Mouse (Mus musculus) ES-Bruce4 (cell line): ENCODE data around the gene Plxna3. TPM values are rescaled to one million over a fixed set of nuclear protein-coding genes. Genes with fewer than 3 reads are reported as not detected.
A peak's percentile ranks its signal among the peaks of the same experiment; 100 is the strongest.

Source experiments
- H3K27ac ChIP-seq: 2 replicates; pipeline ENCODE4 v1.5.1; 2012; ENCODE audit warnings: low read length, inconsistent platforms; ENCODE audit not compliant: insufficient read depth
- H3K27me3 ChIP-seq: 2 replicates; pipeline ENCODE4 v1.6.1; 2012; ENCODE audit warnings: mild to moderate bottlenecking, low read length, inconsistent platforms; ENCODE audit not compliant: control insufficient read depth, poor library complexity, insufficient read depth, severe bottlenecking
- H3K36me3 ChIP-seq: 2 replicates; pipeline ENCODE4 v1.6.1; 2012; ENCODE audit warnings: inconsistent platforms, mild to moderate bottlenecking, low read length, moderate library complexity; ENCODE audit not compliant: control insufficient read depth, poor library complexity, insufficient read depth, severe bottlenecking
- H3K4me1 ChIP-seq: one replicate; pipeline ENCODE4 v1.8.1; 2011; ENCODE audit warnings: low read length; ENCODE audit not compliant: control insufficient read depth, insufficient read depth
- H3K4me3 ChIP-seq: 2 replicates; pipeline ENCODE4 v1.5.1; 2011; ENCODE audit warnings: low read depth, mild to moderate bottlenecking, low read length
- H3K9ac ChIP-seq: 2 replicates; pipeline ENCODE4 v1.6.1; 2012; ENCODE audit warnings: low read depth, mild to moderate bottlenecking, inconsistent platforms; ENCODE audit not compliant: poor library complexity, severe bottlenecking
- H3K9me3 ChIP-seq: replicated peaks from 2 replicates; pipeline ENCODE4 v1.6.1; 2012; ENCODE audit warnings: mild to moderate bottlenecking, low read length, inconsistent platforms; ENCODE audit not compliant: control insufficient read depth, poor library complexity, insufficient read depth, severe bottlenecking
- CTCF ChIP-seq: IDR thresholded peaks from one replicate; pipeline ENCODE4 v1.8.1; 2011; ENCODE audit warnings: low read depth, low read length
- EP300 ChIP-seq: IDR thresholded peaks from 2 replicates; pipeline ENCODE4 v1.6.1; 2011; ENCODE audit warnings: low read depth, low read length; ENCODE audit not compliant: insufficient read depth
- POLR2A ChIP-seq: IDR thresholded peaks from one replicate; pipeline ENCODE4 v1.8.1; 2011; ENCODE audit warnings: low read length; ENCODE audit not compliant: insufficient read depth
- polyA plus RNA-seq: library from polyadenylated mRNA; stranded (reverse); fragments of >200 nt; gene quantifications from 2 replicates; pipeline ENCODE4 v1.2.4, GENCODE M21; 2011; ENCODE audit warnings: low read depth; ENCODE audit not compliant: missing spikeins, insufficient read depth, insufficient read length

Gene Plxna3
- polyA plus RNA-seq, 1 experiment = 9.1 TPM

DNA sequence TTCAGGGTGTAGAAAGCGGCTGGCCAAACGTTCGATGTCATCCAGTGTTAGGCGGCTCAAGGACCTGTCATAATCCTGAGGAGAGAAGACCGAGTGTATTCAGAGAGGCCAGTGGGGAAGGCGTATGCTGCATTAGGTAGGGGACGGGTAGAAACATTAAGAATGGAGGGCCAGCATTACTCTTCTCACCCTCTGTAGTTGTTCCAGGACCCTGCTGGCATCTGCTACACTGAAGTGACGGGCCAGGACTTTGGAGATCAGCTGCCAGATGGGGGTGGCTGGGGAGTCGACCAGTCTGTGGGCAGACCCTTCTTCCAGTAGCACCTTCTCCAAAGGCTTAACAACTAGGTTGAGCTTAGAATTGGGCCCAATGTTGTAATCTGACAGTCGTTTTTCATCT, 38.6 kb downstream of the Plxna3 start:
- peak overlapping the region; percentile 97 for H3K4me3 ChIP-seq
- H3K27ac ChIP-seq = no peak overlapping the region
- H3K27me3 ChIP-seq = no peaks in the 10 kb centered on the region
- H3K9me3 ChIP-seq = no peaks in the 10 kb centered on the region
- H3K36me3 ChIP-seq = peaks cover 7% of the 10 kb centered on the region; the same call in 1 of the 2 replicates
- no peaks in the 10 kb centered on the region for H3K4me1 ChIP-seq
- TF ChIP-seq POLR2A = no peak
- H3K9ac ChIP-seq = peak overlapping the region; percentile 85

- no peaks in the 10 kb centered on the region for H3K27me3 ChIP-seq
- peaks cover 7% of the 10 kb centered on the region; the same call in 1 of the 2 replicates for H3K36me3 ChIP-seq
- H3K27ac ChIP-seq = peak overlapping the region; percentile 3; the same call in 1 of the 2 replicates
- no peaks in the 10 kb centered on the region for H3K9me3 ChIP-seq
- peak overlapping the region; percentile 97 for H3K4me3 ChIP-seq
- H3K9ac ChIP-seq = peak overlapping the region; percentile 85
- H3K4me1 ChIP-seq = no peaks in the 10 kb centered on the region
- TF ChIP-seq CTCF (no peak), EP300 (no peak), POLR2A (no peak)
These were observed 39.5 kb downstream of the Plxna3 start for GRCm38 (mm10) chrX:74368209-74368909.

DNA sequence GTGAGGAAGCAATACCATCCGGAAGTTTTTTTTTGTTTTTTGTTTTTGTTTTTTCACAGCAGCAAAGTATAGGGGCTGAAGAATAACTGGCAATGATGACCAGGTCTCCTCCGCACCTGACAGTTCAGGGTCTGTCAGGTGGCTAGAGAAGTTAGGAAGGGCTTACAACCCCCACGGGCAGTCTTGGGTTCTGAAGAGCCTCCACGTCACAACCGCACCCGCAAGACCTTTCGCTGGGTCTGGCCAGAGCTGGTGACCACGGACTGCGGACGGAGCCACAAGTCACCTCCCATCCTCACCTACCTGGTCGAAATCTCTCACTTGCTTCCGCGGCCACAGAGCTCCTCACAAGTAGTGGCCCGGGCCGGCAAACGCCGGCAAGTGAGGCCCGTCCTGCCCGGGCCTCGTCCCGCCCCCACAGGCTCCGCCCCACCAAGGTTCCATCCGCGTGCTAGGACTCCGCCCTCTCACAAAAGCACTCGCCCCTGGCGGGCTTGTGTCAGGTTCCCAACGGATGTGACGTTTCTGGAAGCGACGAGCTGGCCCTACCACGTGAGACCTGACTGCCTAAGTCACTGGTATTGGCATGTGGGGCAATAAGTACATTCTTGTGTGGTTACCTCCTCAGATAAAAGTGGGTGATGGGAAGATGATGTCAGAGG, 44.2 kb downstream of the Plxna3 start, which contains the start of the genes Ubl4a and Slc10a3:
Ubl4a (minus strand) TSS at position 331 of the 662 bp plus-strand sequence.
Slc10a3 (minus strand) TSS at position 462 of the 662 bp plus-strand sequence.
- peak within 1 kb of the TSS; percentile 64 for H3K9ac ChIP-seq
- H3K4me3 ChIP-seq = peak within 1 kb of the TSS; percentile 98
- H3K27me3 ChIP-seq = no peaks in the 10 kb centered on the region
- TF ChIP-seq CTCF (no peak), EP300 (no peak), POLR2A (peak; percentile 70)
- no peak within 1 kb of the TSS for H3K27ac ChIP-seq
- no peaks in the 10 kb centered on the region for H3K36me3 ChIP-seq
- H3K4me1 ChIP-seq = no peaks in the 10 kb centered on the region
- no peaks in the 10 kb centered on the region for H3K9me3 ChIP-seq

- H3K36me3 ChIP-seq = no peaks in the 10 kb centered on the region
- H3K9me3 ChIP-seq = no peaks in the 10 kb centered on the region
- H3K27me3 ChIP-seq = no peaks in the 10 kb centered on the region
- no peak overlapping the region for H3K9ac ChIP-seq
- no peaks in the 10 kb centered on the region for H3K4me1 ChIP-seq
- TF ChIP-seq CTCF (no peak), EP300 (no peak), POLR2A (no peak)
- no peak overlapping the region for H3K27ac ChIP-seq
- H3K4me3 ChIP-seq = no peak overlapping the region
These were observed 55.6 kb downstream of the Plxna3 start for GRCm38 (mm10) chrX:74384451-74384850.

DNA sequence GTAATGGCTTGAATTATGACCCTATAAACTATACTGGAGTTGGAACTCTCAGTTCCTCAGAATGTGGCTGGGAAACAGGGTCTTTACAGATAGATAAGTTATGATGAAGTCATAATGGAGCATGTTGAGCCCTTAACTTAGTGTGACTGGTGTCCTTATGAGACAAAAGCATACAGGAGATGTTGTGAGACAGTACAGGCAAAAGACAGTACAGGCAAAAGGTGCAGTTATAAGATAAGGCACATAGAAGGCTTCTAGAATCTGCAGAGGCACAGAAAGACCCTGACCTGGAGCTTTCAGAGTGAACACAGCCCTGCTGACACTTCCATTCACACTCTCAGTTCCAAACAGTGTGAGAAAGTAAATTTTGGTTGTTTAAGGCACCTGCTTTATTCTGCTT, 59.3 kb downstream of the Plxna3 start:
- no peak overlapping the region for H3K27ac ChIP-seq
- no peaks in the 10 kb centered on the region for H3K27me3 ChIP-seq
- no peaks in the 10 kb centered on the region for H3K4me1 ChIP-seq
- H3K9me3 ChIP-seq = no peaks in the 10 kb centered on the region
- no peaks in the 10 kb centered on the region for H3K36me3 ChIP-seq
- no peak overlapping the region for H3K4me3 ChIP-seq
- no peak overlapping the region for H3K9ac ChIP-seq
- TF ChIP-seq EP300 (no peak), POLR2A (no peak), CTCF (no peak)
